Mouse (Mus musculus) bone marrow macrophage, adult 2 months (primary cell): ENCODE measurements around the gene Ptpn11. TPM values are rescaled to one million over a fixed set of nuclear protein-coding genes. Genes with fewer than 3 reads are reported as not detected.

Source experiments
- H3K27ac ChIP-seq: 2 replicates; pipeline ENCODE4 v1.5.1; 2012; ENCODE audit warnings: low read depth, low read length; ENCODE audit not compliant: insufficient read depth
- H3K4me1 ChIP-seq: 2 replicates; pipeline ENCODE4 v1.6.1; 2012; ENCODE audit warnings: low read length; ENCODE audit not compliant: control insufficient read depth, insufficient read depth
- H3K4me3 ChIP-seq: 2 replicates; pipeline ENCODE4 v1.5.1; 2012; ENCODE audit warnings: mild to moderate bottlenecking, low read length, moderate library complexity; ENCODE audit not compliant: insufficient read depth
- CTCF ChIP-seq: IDR thresholded peaks from 2 replicates; pipeline ENCODE4 v1.5.1; 2012; ENCODE audit warnings: low read depth, mild to moderate bottlenecking, low read length, moderate library complexity
- POLR2A ChIP-seq: IDR thresholded peaks from 2 replicates; pipeline ENCODE4 v1.6.1; 2012; ENCODE audit warnings: mild to moderate bottlenecking, low read depth, low read length, borderline replicate concordance
- polyA plus RNA-seq: library from polyadenylated mRNA; stranded (reverse); fragments of >200 nt; gene quantifications from 2 replicates; pipeline ENCODE4 v1.2.4, GENCODE M21; 2012; ENCODE audit not compliant: missing spikeins, insufficient read depth, insufficient read length

The Ptpn11 gene
- polyA plus RNA-seq, 1 experiment, result 28.3 TPM

DNA sequence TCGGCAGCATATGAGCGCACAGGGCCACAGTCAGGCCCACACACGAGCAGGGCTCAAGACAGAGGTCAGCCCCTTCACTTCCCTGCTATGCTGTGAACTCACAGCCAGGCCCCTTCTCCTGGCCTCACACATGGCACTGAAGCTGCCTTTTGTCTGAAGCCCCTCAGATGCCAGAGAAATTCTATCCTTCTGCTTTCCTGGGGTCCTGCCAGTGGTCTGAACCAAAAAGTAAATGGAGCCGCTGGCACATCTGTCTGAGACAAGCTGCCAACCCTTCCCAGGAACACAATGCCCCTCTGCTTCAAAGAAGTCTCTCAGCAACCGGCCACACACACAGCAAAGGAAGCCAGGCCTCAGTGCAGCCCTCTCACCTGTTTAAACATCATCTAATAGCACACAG, 28.9 kb downstream of the Ptpn11 start:
- Histone ChIP-seq H3K4me3 (no peak overlapping the region), H3K4me1 (peaks cover 1% of the 10 kb centered on the region; the same call in 1 of the 2 replicates)
- TF ChIP-seq POLR2A (no peak), CTCF (no peak)

DNA sequence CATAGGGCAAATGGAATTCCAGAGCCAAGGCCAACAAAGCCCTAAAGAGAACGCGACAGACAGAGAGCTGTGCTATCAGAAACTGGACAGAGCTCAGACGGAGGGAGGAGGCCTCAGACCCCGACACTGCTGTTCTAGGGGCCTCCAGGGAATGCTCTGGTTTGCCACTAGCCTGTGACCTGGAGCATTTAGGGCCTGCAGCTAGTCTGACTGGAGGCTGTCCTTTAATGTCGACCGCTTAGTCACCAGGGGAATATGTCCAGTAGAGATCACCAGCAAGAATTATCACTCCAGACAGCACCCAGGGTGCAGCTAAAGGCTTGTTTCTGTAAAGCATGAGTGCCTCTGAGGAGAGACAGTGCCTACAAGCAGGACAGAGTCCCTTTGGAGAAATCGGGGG, 32.2 kb downstream of the Ptpn11 start:
- no peak for TF ChIP-seq POLR2A
- no peak for TF ChIP-seq CTCF
- Histone ChIP-seq H3K27ac (no peak overlapping the region), H3K4me3 (no peak overlapping the region), H3K4me1 (peaks cover 14% of the 10 kb centered on the region)

More for the DNA sequence above, 28.9 kb downstream of the Ptpn11 start:
- no peak overlapping the region for H3K27ac ChIP-seq

DNA sequence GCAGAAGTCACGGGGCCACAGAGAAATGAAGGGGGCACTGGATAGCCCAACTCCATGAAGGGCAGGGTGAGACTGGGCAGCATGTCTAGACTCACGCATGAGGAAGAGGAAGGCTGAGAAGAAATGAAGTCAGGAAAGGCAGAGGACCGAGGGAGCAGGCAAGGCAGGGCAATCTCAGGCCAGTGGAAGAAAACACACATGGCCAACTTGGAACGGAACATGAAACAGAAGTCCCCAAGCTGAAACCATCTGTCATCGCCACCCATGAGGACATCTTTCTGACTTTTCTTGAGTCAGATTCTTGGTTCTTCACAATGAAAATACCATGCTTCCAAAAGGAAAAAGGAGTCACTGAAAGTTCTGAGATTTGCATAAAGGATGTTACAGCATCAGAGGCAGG, 33.7 kb downstream of the Ptpn11 start:
- peaks cover 14% of the 10 kb centered on the region for H3K4me1 ChIP-seq
- H3K4me3 ChIP-seq, result no peak overlapping the region
- no peak for TF ChIP-seq POLR2A
- TF ChIP-seq CTCF, result no peak
- H3K27ac ChIP-seq, result no peak overlapping the region

DNA sequence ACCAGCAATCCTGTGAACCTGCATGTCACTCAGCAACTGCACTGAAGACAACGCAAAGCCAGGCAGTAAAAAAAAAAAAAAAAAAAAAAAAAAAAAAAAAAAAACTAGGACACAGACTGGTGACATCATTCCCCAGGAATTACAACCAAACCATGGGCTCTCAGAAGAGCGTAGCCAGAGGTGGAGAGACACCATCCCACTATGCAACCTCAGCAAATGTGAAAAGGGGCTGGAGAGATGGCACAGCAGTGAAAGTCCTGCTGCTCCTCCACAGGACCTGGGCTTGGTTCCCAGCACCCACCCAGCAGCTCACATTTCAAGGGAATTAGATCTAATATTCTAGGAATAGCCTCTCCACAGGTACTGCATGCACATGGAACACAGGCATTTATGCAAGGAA, 34.2 kb downstream of the Ptpn11 start:
- no peak for TF ChIP-seq CTCF
- no peak for TF ChIP-seq POLR2A
- H3K4me3 ChIP-seq, result no peak overlapping the region
- H3K4me1 ChIP-seq, result peaks cover 14% of the 10 kb centered on the region
- no peak overlapping the region for H3K27ac ChIP-seq

DNA sequence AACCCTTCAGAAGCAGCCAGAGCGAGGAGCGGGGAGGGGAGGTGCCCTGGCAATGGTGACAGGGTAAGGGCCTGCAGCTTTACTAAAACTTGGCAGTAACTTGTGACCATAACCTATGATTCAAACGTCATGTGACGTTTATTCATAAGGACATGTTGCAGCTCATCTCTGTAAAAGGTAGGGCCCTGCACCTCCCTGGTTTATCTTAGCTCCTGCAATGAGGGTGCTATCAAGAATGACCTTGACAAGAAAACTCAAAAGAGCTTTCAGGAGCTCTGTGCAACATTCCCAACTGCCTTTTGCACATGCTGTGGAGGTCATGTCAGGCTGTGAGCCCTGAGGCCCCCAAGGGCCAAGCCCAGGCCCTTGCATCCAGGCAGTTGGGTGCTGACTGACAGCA, 35.1 kb downstream of the Ptpn11 start:
- Histone ChIP-seq H3K4me3 (no peak overlapping the region), H3K4me1 (peaks cover 14% of the 10 kb centered on the region), H3K27ac (no peak overlapping the region)
- no peak for TF ChIP-seq CTCF
- TF ChIP-seq POLR2A, result no peak

DNA sequence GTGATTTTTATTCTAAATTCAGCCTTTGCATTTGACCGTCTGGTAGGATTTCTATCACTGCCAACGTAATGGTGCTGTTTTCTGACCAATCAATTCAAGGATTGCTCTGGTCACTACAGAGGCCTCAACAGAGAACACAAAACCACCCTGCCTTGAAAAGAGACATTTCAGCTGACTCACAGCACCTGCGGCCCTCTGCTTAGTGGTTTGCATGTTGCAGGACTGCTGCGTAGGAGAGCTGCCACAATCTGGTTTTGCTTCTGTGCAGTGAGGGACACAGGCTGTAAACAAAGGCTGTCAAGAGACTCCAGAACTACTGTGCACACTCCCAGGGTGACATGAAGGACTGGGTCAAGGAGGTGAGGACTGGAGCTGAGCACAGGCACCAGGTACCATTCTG, 40.5 kb downstream of the Ptpn11 start:
- no peak for TF ChIP-seq CTCF
- TF ChIP-seq POLR2A, result no peak
- Histone ChIP-seq H3K27ac (no peak overlapping the region), H3K4me3 (no peak overlapping the region), H3K4me1 (peaks cover 1% of the 10 kb centered on the region; the same call in 1 of the 2 replicates)

DNA sequence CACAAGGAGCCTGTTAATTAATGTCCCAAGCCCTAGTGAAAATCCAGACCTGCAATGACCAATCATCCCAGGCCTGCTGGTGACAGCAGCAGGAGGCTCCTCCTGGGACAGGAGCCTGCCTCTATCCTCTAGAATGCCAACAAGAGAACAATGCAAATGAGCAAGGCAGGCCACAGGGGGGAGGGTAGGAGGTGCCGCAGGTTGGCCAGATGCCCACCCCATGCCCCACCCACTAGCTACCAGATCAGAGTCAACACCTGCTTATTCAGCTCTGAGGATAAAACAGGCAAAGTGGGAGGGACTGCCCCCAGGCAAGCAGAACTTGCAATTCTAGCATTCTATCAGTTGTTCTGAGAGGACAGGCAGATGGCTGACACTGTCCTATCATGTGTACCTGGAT, 42.0 kb downstream of the Ptpn11 start:
- no peak overlapping the region for H3K27ac ChIP-seq
- H3K4me1 ChIP-seq, result no peaks in the 10 kb centered on the region
- H3K4me3 ChIP-seq, result no peak overlapping the region
- TF ChIP-seq CTCF (no peak), POLR2A (no peak)

DNA sequence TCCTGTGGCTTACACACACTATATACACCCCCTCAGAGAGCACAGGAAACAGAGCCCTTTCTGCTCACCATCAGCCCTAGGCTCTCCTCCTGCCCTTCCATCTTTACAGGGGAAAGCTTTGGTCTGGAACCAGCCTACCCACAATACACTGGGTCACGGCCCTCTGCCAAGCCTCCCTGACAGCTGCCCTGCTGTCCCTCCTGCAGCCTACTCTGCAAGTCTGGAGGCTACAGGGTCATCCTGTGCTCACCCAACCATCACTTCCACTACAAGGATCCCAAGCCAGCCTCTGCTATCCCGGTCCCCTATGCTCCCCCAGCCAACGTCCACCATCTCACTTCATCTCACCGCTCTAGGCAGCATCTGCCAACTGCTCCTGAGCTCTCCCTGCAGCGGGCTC, 44.9 kb downstream of the Ptpn11 start:
- H3K27ac ChIP-seq, result no peak overlapping the region
- peaks cover 10% of the 10 kb centered on the region for H3K4me1 ChIP-seq
- TF ChIP-seq POLR2A (no peak), CTCF (no peak)
- H3K4me3 ChIP-seq, result no peak overlapping the region

DNA sequence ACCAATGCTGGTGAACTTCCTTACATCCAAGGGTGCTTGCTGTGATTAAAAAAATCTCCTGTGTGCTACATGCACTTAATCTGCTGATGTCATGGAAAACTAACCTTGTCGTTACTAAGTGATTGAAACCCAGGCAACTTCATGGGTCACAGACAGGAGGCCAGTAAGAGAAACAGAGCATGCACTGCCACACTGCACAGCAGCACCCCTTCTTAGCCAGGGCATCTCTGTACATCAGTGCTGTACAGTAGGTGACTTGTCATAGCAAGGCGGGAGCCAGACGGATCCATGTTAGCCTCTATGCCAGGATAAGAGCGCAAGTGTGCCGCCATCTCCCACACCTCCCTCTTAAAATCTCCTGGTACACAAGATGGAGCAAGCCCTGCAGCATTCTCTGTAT, 45.6 kb downstream of the Ptpn11 start:
- TF ChIP-seq CTCF (no peak), POLR2A (no peak)
- no peak overlapping the region for H3K27ac ChIP-seq
- peaks cover 10% of the 10 kb centered on the region for H3K4me1 ChIP-seq
- no peak overlapping the region for H3K4me3 ChIP-seq

DNA sequence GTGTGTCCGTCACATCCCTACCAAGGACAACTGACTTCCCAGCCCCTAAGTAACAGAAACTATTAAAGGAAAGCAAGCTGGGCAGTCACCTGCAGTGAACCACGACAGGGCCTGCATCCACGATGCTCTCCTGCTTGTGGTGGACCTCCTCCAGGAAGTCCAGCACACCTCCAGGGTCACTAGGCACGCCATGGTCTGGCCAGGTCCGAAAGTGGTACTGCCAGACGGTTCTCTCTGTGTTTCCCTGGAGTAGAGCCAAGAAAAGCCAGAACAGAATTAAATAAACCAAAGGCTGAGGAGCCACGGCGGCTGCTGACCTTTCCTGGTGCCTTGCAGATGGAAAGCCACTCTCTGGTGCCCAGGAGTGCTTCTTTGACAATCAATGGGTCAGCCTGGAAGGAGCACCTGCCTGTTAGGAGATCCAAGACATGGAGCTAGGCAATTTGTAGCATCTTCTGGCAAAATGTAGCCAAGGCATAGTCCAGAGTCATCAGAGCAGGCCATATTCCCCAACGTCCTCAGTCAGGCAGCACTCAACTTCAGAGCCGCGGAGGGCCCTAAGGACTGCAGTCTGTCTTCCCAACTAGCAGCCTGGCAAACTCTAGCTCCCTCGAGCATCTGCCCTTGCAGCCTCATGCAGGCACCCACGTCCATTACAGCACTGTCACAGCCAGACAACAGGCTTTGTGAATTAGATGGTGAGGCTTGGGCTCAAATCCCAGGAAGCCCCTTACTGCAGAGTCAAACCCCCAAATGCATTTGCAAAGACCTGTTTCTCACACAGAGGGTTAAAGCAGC, 46.6 kb downstream of the Ptpn11 start:
- H3K4me3 ChIP-seq, result no peak overlapping the region
- no peak overlapping the region for H3K27ac ChIP-seq
- H3K4me1 ChIP-seq, result peaks cover 13% of the 10 kb centered on the region
- no peak for TF ChIP-seq CTCF
- no peak for TF ChIP-seq POLR2A

DNA sequence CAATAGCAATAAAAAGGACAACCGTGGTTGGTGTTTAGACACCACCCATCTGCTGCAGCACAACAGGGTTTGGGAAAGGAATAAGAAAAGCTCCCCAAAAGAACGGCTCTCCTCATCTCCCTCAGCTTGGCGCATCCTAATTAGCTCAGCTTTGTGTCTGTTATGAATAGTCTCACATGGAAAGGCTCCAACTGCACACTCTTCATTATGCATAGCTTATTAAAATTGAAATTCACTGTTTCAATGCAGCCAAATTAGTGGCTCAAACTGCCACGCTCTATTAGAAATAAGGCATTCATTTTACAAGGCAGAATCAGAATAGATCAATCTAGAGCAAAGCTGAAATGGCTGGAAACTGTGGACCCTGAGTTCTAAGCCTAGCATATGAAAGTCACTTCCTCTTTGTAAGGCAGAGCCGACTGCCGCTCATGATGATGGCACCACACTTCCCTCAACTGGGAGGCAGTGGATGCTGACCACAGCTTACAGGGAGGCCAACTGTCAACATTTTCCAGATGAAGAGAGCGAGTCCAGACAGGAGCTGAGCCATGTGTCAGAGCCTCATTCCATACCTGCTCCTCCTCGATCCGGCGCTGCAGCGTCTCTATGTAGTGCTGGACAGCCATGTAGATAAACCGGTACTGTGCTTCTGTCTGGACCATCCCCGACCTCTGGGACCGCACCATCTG, 48.6 kb downstream of the Ptpn11 start:
- no peak overlapping the region for H3K27ac ChIP-seq
- peaks cover 22% of the 10 kb centered on the region for H3K4me1 ChIP-seq
- TF ChIP-seq POLR2A (no peak), CTCF (no peak)
- no peak overlapping the region for H3K4me3 ChIP-seq
